Comparison of ENCODE assay signal across 27 mouse cellular contexts in the genomic region with DNA sequence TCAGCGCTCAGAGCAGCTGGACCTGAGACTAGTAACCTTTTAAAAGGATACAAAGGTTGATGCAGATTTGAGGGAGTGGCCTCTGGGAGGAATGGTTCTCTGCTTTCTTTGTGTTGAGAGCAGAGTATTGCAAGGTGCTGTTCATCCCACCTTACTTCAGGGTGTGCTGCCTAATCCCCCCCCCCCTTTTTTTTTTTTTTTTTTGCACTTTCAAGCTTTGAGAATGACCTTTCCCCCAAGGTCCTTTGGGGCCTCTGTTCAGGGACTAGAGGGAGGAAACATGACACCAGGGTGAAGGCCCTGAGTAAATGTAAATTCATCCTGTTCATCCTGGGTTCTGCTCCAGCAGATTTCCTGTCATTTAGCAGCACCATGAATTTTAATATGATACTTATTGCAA.
DNase-seq lines count a peak whose midpoint lies in the region; ATAC-seq and TF ChIP-seq lines count a peak whose summit lies in the region.
"Had no signal": no experiment of that assay in that cellular context is flagged by ENCODE, and none has a peak within 500 bp of the region (broad histone marks: within the 10 kb centered on the region; RNA-seq: fewer than 3 reads in every experiment).

No protein-coding gene starts in this region.

- DNase-seq in ES-E14 (ENCODE audit: low read depth, low spot score) (peak; percentile 40), ZHBTc4 (ENCODE audit: low read depth, low spot score) (peak; percentile 86)
- DNase-seq: adrenal gland, adult 8-10 months; adrenal gland, postnatal 25 days; cerebellum, adult 11-12 months; cerebellum, adult 8-10 months; cerebellum, postnatal 10 days; forebrain, postnatal 0 days; gastrocnemius, postnatal 25 days; heart, adult 2 months; heart, postnatal 14 days; heart, postnatal 4 days; kidney, adult 18-20 months had no signal

- H3K4me1 ChIP-seq in kidney, embryonic 15.5 days: no peaks in the 10 kb centered on the region
- no peaks in the 10 kb centered on the region for H3K4me1 ChIP-seq in kidney, embryonic 14.5 days (ENCODE audit: control insufficient read depth, insufficient read depth, low read length)
- H3K4me1 ChIP-seq in ES-E14 (ENCODE audit: control insufficient read depth in 2 of 2, insufficient read depth in 2 of 2, low read length in 2 of 2, poor library complexity in 1 of 2): peaks cover 3 to 8% of the 10 kb centered on the region in 2 experiments; a peak in 2 of 4 replicates
- no peaks in the 10 kb centered on the region for H3K4me1 ChIP-seq in neural tube, embryonic 15.5 days
- H3K4me1 ChIP-seq: embryonic facial prominence, embryonic 12.5 days; embryonic facial prominence, embryonic 15.5 days; heart, embryonic 10.5 days had no signal

- in situ Hi-C loops in ES-E14 (cut with MboI; ENCODE audit: low sequenced_read_pairs in 2 of 2, unreplicated experiment in 2 of 2): no loop called here

- H3K4me3 ChIP-seq in kidney, embryonic 15.5 days (replicated peaks): no peak overlapping the region
- H3K4me3 ChIP-seq in kidney, embryonic 14.5 days (ENCODE audit: low read length): no peak overlapping the region
- H3K4me3 ChIP-seq in ES-E14 (ENCODE audit: insufficient read depth in 1 of 2, low read depth in 1 of 2, low read length in 2 of 2, poor library complexity in 1 of 2, severe bottlenecking in 1 of 2): no peak overlapping the region
- no peak overlapping the region for H3K4me3 ChIP-seq in neural tube, embryonic 15.5 days (replicated peaks)
- H3K4me3 ChIP-seq: embryonic facial prominence, embryonic 12.5 days; embryonic facial prominence, embryonic 15.5 days; heart, adult 2 months; heart, embryonic 10.5 days; heart, embryonic 13.5 days had no signal

- H3K4me2 ChIP-seq in kidney, embryonic 15.5 days: no peak overlapping the region
- no peak overlapping the region for H3K4me2 ChIP-seq in kidney, embryonic 14.5 days (replicated peaks; ENCODE audit: low read depth, low read length)
- H3K4me2 ChIP-seq in neural tube, embryonic 15.5 days: no peak overlapping the region
- H3K4me2 ChIP-seq: embryonic facial prominence, embryonic 12.5 days; embryonic facial prominence, embryonic 15.5 days; heart, embryonic 13.5 days; hindbrain, embryonic 14.5 days had no signal

- H3K36me3 ChIP-seq in kidney, embryonic 15.5 days: no peaks in the 10 kb centered on the region
- no peaks in the 10 kb centered on the region for H3K36me3 ChIP-seq in kidney, embryonic 14.5 days (ENCODE audit: control insufficient read depth, insufficient read depth, low read length)
- no peaks in the 10 kb centered on the region for H3K36me3 ChIP-seq in ES-E14 (ENCODE audit: control insufficient read depth, insufficient read depth, low read length, poor library complexity, severe bottlenecking)
- H3K36me3 ChIP-seq in neural tube, embryonic 15.5 days: no peaks in the 10 kb centered on the region
- H3K36me3 ChIP-seq: embryonic facial prominence, embryonic 12.5 days; embryonic facial prominence, embryonic 15.5 days; heart, embryonic 10.5 days; heart, embryonic 13.5 days had no signal

- WGBS in kidney, embryonic 15.5 days: 46% methylated on average over 1 of the region's 1 CpGs
- WGBS in kidney, embryonic 14.5 days: 56% methylated on average over 1 of the region's 1 CpGs
- 72% methylated on average over 1 of the region's 1 CpGs for WGBS in neural tube, embryonic 15.5 days

- H3K9me3 ChIP-seq in kidney, embryonic 15.5 days (replicated peaks): no peaks in the 10 kb centered on the region
- H3K9me3 ChIP-seq in kidney, embryonic 14.5 days (ENCODE audit: control insufficient read depth, low read length): no peaks in the 10 kb centered on the region
- no peaks in the 10 kb centered on the region for H3K9me3 ChIP-seq in ES-E14 (ENCODE audit: control insufficient read depth, insufficient read depth, low read depth, low read length)
- no peaks in the 10 kb centered on the region for H3K9me3 ChIP-seq in neural tube, embryonic 15.5 days (replicated peaks)
- H3K9me3 ChIP-seq: embryonic facial prominence, embryonic 12.5 days; embryonic facial prominence, embryonic 15.5 days; heart, embryonic 10.5 days; heart, embryonic 13.5 days had no signal

- no peak overlapping the region for H3K9ac ChIP-seq in kidney, embryonic 15.5 days
- H3K9ac ChIP-seq in kidney, embryonic 14.5 days (ENCODE audit: low read depth, low read length): no peak overlapping the region
- no peak overlapping the region for H3K9ac ChIP-seq in ES-E14 (ENCODE audit: insufficient read depth, low read depth, low read length, poor library complexity, severe bottlenecking)
- H3K9ac ChIP-seq in neural tube, embryonic 15.5 days (replicated peaks): no peak overlapping the region
- H3K9ac ChIP-seq: embryonic facial prominence, embryonic 12.5 days; embryonic facial prominence, embryonic 15.5 days; forebrain, postnatal 0 days; heart, embryonic 13.5 days; hindbrain, embryonic 14.5 days had no signal

- no peaks in the 10 kb centered on the region for H3K27me3 ChIP-seq in kidney, embryonic 15.5 days
- no peaks in the 10 kb centered on the region for H3K27me3 ChIP-seq in kidney, embryonic 14.5 days (ENCODE audit: control insufficient read depth, insufficient read depth, low read length)
- H3K27me3 ChIP-seq in neural tube, embryonic 15.5 days (replicated peaks): no peaks in the 10 kb centered on the region
- H3K27me3 ChIP-seq: embryonic facial prominence, embryonic 12.5 days; embryonic facial prominence, embryonic 15.5 days; heart, embryonic 13.5 days had no signal

- no peak overlapping the region for H3K27ac ChIP-seq in kidney, embryonic 15.5 days
- no peak overlapping the region for H3K27ac ChIP-seq in kidney, embryonic 14.5 days (ENCODE audit: low read depth, low read length)
- H3K27ac ChIP-seq in ES-E14 (ENCODE audit: insufficient read depth, low read depth, low read length, poor library complexity, severe bottlenecking): no peak overlapping the region; the same call in 1 of the 2 replicates
- no peak overlapping the region for H3K27ac ChIP-seq in neural tube, embryonic 15.5 days (replicated peaks)
- H3K27ac ChIP-seq: embryonic facial prominence, embryonic 12.5 days; embryonic facial prominence, embryonic 15.5 days; heart, adult 2 months; heart, embryonic 10.5 days; heart, embryonic 13.5 days; hindbrain, embryonic 14.5 days; hindbrain, postnatal 0 days had no signal

- ATAC-seq in kidney, embryonic 15.5 days (replicated peaks; ENCODE audit: low FRiP score): peak; percentile 49; the same call in 1 of the 2 replicates
- ATAC-seq in kidney, embryonic 14.5 days (ENCODE audit: low FRiP score, low TSS enrichment): no peak
- ATAC-seq in granulocyte monocyte progenitor cell, adult 5-6 weeks (replicated peaks; ENCODE audit: poor library complexity, severe bottlenecking): no peak
- ATAC-seq in neural tube, embryonic 15.5 days (ENCODE audit: low FRiP score): no peak
- ATAC-seq: activated CD4-positive, CD25-positive, alpha-beta regulatory T cell, adult 4 months; forebrain, embryonic 14.5 days; forebrain, postnatal 0 days; hindbrain, postnatal 0 days; inflammation-experienced regulatory T-cells, adult 6 months; intestine, embryonic 16.5 days had no signal

TF ChIP-seq in ES-E14, 5 proteins besides CTCF, POLR2A, EP300 and RAD21:
- TF ChIP-seq ZNF384 (IDR thresholded peaks at IDR 0.05; ENCODE audit: low read depth, low read length) (peak; percentile 98), ZC3H11A (IDR thresholded peaks at IDR 0.05; ENCODE audit: borderline replicate concordance, low read depth, low read length) (no peak)
